Mouse (Mus musculus) C2C12 (cell line): ENCODE results near the gene Ttc39d.

ENCODE experiments used
- CTCF ChIP-seq: IDR thresholded peaks from one replicate; pipeline ENCODE4 v1.5.1; 2011; ENCODE audit not compliant: control insufficient read depth, insufficient read depth, insufficient read length
- MAX ChIP-seq: IDR thresholded peaks from one replicate; pipeline ENCODE4 v1.6.1; 2011; ENCODE audit warnings: mild to moderate bottlenecking, control low read depth
- MYOG ChIP-seq: IDR thresholded peaks from one replicate; pipeline ENCODE4 v1.6.1; 2011; ENCODE audit not compliant: control insufficient read depth, insufficient read length; ENCODE audit errors: extremely low read depth
- USF1 ChIP-seq: IDR thresholded peaks from one replicate; pipeline ENCODE4 v1.6.1; 2011; ENCODE audit warnings: low read depth, mild to moderate bottlenecking, control low read depth, moderate library complexity

GRCm38 (mm10) chr17:80199160-80199778 is 8.0 kb upstream of the Ttc39d start:
- TF ChIP-seq MAX: no peak
- no peak for TF ChIP-seq USF1
- TF ChIP-seq CTCF: no peak
- TF ChIP-seq MYOG: no peak
